Mouse (Mus musculus): ENCODE measurements at regions not wholly inside any gene's neighbourhood (a gene's known extent, or its start where the extent isn't known, plus 50 kb on each side); places are given as distances from the start of the nearest gene placed in this dataset.

DNA sequence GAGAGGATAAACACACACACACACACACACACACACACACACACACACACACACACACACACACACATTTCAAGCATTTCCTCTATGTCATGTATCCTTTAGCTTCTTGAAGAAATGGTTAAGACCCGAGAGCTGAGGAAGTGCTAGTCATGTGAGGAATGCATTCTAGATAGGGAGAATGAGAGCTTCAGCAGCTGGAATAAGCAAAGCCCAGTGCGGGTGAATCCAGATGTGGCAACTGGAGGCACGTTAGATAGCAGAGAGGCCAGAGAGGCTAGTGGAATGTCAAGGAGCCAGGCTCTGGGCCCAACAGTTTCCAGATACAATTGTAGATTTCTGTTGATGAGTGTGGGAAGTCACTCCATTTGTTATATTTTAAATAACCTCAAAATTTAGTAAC lies 234.2 kb downstream of the Gm21750 start:
- no peak for TF ChIP-seq CTCF (IDR thresholded peaks at IDR 0.05; ENCODE audit: low read depth, low read length)
- no peak for TF ChIP-seq POLR2A (IDR thresholded peaks at IDR 0.05; ENCODE audit: borderline replicate concordance, low read depth, low read length)

Data from bone marrow macrophage, adult 2 months (primary cell).